Mouse (Mus musculus) brain, embryonic 14.5 days (tissue): ENCODE results near the gene Slc4a2. TPM values are rescaled to one million over a fixed set of nuclear protein-coding genes. Genes with fewer than 3 reads are reported as not detected.

ENCODE experiments used
- DNase-seq: peaks from one replicate; pipeline ENCODE4 v3.0.0-alpha.2; 2011; ENCODE audit warnings: low read depth
- CTCF ChIP-seq: fragments of 200-500 bp; IDR thresholded peaks from 2 replicates; pipeline ENCODE4 v1.5.1; 2012; ENCODE audit warnings: inconsistent platforms, mild to moderate bottlenecking, moderate library complexity, borderline replicate concordance; ENCODE audit not compliant: insufficient read depth, insufficient read length; ENCODE audit errors: extremely low read depth
- POLR2A ChIP-seq: fragments of 200-500 bp; IDR thresholded peaks from 2 replicates; pipeline ENCODE4 v1.6.1; 2012; ENCODE audit warnings: mild to moderate bottlenecking, inconsistent platforms, borderline replicate concordance; ENCODE audit not compliant: poor library complexity, insufficient read depth, insufficient read length, severe bottlenecking; ENCODE audit errors: extremely low read depth
- polyA plus RNA-seq: library from polyadenylated mRNA; depleted of rRNA; stranded (reverse); fragments of >200 nt; gene quantifications from 2 replicates; pipeline ENCODE4 v1.2.3, GENCODE M21; 2012

Slc4a2 gene
- polyA plus RNA-seq, 1 experiment, result 41.4 TPM

DNA sequence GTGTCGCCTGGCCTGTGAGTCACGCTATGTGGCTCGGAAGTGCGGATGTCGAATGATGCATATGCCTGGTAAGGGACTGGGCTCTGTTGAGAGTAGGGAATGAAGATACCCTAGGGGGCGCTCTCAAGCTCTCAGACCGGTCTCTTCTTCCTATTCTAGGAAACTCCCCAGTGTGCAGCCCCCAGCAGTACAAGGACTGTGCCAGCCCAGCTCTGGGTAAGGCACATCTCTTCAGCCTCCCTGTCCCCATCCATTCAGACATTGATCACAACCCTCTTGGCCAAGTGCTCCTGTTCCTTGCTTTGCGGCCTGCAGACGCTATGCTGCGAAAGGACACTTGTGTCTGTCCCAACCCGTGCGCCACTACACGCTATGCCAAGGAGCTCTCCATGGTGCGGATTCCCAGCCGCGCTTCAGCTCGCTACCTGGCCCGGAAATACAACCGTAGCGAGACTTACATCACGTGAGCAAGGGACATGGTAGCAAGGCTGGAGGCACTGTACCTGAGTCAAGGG is 7.4 kb upstream of the Slc4a2 start:
- TF ChIP-seq CTCF (peak; percentile 71), POLR2A (no peak)
- DNase-seq, result peak; percentile 74

DNA sequence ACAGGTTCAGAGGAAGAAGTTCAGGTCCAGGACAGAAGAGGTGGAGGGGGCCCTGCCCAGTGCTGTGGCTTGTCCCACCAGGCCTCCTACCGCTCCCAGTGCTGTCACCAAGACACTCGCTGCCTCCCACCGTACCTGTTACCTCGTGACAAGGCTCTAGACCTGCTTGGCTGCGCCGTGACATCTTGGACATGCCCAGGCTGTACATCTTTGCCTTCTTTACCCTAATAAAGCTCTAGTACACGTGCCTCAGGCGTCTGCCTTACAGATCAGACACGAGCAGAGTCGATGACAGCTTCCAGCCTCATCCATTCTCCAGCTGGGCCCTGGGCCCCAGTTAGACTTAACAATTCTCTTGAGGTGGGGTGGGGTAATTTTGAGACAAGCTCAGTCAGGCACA is 6.0 kb upstream of the Slc4a2 start:
- TF ChIP-seq POLR2A (no peak), CTCF (no peak)
- no peak for DNase-seq

DNA sequence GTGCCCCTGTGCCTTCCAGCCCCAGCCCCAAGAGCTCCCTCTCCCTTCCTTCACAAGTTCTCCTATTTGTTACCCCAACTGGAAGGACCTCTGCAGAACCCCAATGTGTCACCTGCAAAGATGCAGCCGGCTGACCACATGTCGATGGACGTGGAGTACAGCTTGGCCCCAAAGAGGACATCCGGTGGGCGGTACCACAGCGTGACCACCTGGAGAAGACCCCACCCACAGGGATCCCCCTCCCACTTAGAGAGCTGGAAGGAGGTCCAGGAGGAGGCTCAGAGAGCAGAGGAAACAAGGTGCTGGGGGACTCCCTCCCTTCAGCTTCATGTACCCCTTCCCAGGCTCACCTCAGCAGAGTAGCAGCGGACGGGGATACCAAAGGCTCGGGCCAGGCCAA is 3.3 kb upstream of the Slc4a2 start:
- no peak for DNase-seq
- TF ChIP-seq POLR2A, result no peak
- no peak for TF ChIP-seq CTCF

DNA sequence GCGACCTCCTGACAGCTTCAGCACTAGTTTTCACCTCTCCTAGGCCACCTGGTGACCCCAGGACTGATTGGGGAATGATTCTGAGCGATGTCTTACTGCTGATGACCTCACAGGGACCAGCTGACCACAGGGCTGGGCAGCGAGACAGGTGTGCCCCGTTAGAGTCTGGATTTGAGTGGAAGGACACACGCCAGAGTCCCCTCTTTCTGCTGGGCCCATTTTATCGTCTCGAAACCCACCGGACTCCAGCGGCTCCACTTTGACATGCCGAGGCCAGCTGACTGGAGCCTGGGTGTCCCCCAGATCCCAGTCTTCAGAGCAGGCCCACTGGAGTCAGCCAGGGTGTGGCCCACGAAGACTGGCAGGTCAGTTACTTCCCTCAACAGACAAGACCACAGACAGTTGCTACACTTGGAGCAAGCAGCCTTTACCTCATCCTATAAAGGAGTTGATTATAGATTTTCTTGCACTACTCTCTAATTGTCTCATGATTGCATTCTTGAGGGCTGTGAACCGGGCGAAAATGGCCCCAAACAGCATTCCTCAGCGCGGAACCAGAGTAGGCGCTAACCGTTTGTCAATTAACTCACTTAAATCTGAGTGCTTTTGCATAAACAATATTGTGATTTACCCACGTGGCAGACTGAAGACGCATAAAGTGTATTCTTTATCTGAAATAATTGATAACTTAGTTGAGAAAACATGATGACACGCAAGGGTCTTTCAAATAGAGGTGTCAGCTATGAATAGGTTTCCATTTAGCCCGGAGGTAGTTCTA is 556 bp downstream of the Slc4a2 start:
- peak; percentile 22 for DNase-seq
- no peak for TF ChIP-seq CTCF
- no peak for TF ChIP-seq POLR2A

DNA sequence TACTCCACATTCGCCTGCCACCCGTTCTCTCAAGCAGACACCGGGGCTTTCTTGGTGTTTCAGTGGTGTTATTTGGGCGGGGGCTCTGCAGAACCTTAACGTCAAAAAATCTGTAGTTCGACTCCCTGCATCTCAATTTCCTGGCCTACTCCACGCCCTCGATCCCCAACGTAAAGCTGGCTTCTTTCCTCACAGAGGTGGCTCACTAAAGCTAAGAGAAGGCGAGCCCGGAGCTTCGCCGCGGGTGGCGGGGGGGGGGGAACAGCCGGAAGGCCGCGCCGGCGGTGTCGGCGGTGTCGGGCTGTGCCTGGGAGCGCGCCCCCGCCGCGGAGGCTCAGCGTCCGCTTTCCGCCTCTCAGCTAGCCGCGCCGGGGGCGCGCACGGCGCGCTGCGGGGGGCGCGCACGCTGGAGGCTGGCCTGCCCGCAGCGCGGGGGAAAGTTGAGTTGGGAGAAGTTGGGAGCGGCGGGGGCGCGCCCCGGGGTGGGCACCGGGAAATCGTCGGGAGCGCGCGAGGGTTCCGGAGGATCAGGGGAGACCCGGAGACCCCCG is 1.3 kb downstream of the Slc4a2 start:
- TF ChIP-seq CTCF (no peak), POLR2A (peak; percentile 66; the same call in 1 of the 2 replicates)
- peak; percentile 91 for DNase-seq

DNA sequence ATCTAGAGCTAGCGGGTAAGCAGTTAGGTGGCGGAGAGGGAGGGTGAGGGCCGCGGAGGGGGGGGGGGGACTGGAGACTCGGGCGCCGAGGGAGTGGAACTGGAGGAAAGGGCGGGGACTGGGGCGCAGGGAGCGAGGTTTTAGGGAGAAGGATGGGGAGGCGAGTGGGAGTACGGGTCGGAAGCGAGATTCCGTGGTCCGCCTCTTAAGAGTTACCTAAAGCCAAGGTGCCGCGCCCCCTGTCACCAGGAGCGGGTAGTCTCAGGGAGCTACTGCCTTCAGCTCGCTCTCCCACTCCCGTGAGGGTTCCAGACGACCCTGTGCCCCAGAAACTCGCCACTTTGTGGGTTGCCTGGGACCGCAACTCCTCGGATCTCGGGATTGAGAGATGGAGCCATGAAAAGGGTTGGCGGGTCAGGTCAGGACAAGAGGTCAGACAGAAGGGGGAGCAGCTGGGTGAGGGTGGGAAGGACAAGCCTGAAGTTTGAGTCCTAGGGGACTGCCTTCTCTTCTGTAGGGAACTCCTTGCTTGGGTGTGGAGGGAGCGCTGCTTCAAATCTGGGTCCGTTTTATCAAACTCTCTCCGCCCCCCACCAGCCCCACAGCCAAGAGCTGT is 1.9 kb downstream of the Slc4a2 start:
- TF ChIP-seq POLR2A, result no peak
- TF ChIP-seq CTCF, result 0 out of 2 replicates have a peak, but pooled peaks have one; percentile 15
- peak; percentile 59 for DNase-seq

DNA sequence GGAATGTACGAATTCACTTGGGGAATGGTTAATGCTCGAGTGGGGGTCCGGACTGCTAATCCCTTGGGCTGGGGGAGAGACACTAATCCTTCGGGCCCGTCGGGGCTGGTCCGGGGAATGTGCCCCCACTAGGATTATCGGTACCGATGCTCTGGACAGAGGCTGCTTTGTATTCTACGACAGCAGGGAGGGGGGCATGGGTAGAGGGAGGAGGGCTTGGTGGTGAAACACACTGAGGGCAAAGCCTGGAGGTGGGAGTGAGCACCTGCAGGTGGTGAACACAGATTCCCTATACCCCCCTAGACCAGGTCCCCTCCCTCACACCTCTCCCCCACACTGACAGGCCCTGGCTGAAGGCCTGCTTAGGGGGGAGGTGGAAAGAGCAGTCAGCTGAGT is 2.4 kb downstream of the Slc4a2 start:
- TF ChIP-seq POLR2A (no peak), CTCF (no peak)
- DNase-seq, result peak; percentile 58

DNA sequence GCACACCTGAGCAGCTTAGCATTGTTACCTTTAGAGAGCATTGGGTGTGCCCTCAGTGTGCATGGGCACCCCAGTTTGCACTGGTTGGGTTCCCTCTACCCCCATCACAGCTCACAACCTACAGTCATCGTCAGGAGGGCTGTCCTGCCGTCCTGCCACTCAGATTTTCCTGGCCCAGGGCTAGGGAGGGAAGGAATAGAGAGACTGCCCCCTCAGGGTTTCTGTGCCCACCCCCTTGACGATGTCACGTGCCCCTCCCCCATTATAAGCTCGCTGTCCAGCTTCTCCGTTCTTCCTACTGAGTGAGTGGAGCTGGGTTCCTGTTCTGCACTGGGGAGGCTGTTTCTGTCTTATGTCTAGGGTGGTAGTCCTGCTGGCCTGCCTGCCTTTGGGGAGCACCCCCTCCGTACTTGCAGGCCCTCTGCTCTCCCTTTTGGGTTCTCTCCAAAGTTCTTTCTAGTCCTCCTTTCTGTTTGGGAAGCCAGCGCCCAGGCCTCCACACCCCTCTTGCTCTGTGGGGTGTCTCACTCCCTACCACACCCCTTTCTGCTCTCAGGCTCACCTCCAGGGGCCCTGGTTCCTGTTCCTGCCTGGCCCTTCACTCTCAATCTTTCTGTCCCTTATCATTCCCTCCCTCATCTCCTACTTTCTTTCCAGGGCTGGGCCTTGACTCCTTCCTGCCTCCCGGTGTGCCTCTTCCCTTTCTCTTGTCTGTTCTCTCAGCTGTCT is 3.1 kb downstream of the Slc4a2 start:
- TF ChIP-seq CTCF (no peak), POLR2A (no peak)

DNA sequence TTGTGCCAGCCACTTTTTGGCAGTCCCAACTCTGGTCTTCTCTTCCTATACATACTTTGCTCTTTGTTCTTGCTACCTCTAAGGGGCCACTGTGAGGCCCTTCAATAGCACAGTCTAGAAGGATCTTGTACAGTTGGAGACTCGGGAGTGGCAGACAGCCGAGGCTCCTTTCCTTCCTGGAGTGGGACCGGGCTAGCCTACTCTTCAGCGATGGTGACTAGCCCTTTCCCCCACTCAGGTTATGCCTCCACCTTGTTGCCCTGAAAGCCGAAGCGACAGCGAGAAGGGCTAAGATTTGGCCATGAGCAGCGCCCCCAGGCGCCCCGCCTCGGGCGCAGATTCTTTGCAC is 3.6 kb downstream of the Slc4a2 start:
- DNase-seq, result no peak
- no peak for TF ChIP-seq POLR2A

More for the DNA sequence above, 3.1 kb downstream of the Slc4a2 start:
- DNase-seq, result no peak

DNA sequence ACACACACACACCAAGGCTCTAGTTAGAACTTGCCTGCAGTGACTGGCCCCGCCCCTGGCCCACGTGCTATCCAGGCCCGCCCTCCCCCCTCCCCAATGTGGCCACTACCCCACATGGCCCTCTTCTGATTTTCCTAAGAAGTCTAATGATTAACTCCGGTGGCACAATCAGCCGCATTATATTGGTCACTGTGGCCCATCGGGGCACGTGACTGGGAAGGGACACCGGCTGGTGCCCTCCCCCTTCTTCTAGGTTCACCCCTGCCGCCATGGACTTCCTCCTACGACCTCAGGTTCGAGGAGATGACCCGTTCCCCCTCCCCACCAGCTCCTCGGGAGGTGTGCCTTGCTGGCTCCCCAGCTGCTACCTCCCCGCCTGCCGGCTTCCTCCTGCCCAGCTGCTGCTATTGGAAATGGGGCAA is 4.4 kb downstream of the Slc4a2 start:
- no peak for TF ChIP-seq CTCF
- TF ChIP-seq POLR2A, result no peak
- DNase-seq, result peak; percentile 33

DNA sequence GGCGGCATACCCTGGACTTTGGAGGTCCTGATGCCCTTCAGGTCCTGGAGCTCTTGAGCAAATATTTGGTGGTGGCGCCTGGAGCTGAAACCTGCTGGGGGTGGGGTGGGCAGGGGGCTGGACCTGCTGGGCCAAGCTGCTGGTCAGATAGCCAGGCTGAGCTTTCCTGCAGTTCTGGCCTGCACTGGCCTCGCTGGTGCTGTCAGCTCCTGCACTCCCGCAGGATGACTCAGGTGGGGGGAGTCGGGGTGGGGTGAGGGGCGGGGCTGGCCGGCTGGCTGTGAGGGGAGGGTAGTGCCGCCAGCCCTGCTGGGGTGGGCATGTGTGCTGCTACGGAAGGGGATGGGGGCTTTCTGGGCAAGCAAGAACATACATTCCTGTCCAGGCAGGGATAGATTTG is 5.0 kb downstream of the Slc4a2 start:
- no peak for DNase-seq

DNA sequence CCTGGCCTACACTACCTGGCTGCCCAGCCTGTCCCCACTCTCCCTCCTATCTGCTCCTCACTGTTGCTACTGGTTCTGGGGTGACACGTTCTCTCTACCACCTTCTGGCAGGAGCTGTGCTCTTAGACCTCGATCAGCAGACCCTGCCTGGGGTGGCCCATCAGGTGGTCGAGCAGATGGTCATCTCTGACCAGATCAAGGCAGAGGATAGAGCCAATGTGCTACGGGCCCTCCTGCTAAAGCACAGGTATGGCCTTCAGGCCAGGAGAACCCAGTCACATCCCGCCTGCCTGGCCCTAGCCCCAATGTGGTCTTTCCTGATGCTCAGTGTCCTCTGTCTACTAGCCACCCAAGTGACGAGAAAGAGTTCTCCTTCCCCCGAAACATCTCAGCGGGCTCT is 10.4 kb downstream of the Slc4a2 start:
- no peak for TF ChIP-seq CTCF
- no peak for TF ChIP-seq POLR2A
- DNase-seq, result no peak

More for the DNA sequence above, 5.0 kb downstream of the Slc4a2 start:
- TF ChIP-seq POLR2A (no peak), CTCF (no peak)

DNA sequence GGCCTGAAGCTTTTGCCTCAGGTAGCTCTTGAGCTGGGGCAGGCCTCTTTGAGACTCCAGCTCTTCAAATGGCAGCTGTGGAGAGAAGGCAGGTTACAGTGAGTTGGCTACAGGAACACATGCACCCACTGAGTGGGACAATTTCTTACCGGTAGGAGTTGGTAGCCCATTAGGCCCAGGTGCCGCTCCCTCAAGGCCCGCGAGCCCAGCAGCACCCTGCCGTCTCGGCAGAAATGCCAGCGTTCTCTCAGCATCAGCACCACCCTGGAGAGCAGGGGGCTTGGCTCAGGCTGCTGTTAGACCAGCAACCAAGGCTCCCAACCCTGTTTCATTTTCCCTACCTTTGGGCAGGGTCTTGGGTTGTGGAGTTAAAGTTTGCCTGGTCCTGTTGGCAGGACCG is 17.6 kb downstream of the Slc4a2 start:
- no peak for DNase-seq
- TF ChIP-seq CTCF, result no peak
- no peak for TF ChIP-seq POLR2A
